ENCODE assay signal across 10 mouse cellular contexts in genomic region chr9:66882406-66882821, GRCm38 (mm10). TPM values are rescaled to one million over a fixed set of nuclear protein-coding genes. Genes with fewer than 3 reads are reported as not detected.
DNase-seq lines count a peak whose midpoint lies in the region; ATAC-seq lines count a peak whose summit lies in the region.
"Had no signal": no experiment of that assay in that cellular context is flagged by ENCODE, and none has a peak within 500 bp of the region (broad histone marks: within the 10 kb centered on the region; RNA-seq: fewer than 3 reads in every experiment).

No protein-coding gene starts in this region.

- H3K4me2 ChIP-seq in heart, embryonic 15.5 days, result no peak overlapping the region
- H3K4me2 ChIP-seq in forebrain, embryonic 13.5 days, result no peak overlapping the region
- H3K4me2 ChIP-seq: heart, embryonic 13.5 days had no signal

- DNase-seq in heart, postnatal 25 days (ENCODE audit: low spot score), result no peak
- peak; percentile 39 for DNase-seq in A20 (ENCODE audit: low read depth, low spot score)
- DNase-seq in Muller cell, postnatal 12 days (ENCODE audit: inconsistent ontology term), result no peak
- DNase-seq in urinary bladder, adult 18-20 months (ENCODE audit: low spot score in 2 of 2), result no peak
- DNase-seq: right cerebral cortex, postnatal 4 days had no signal

- H3K4me1 ChIP-seq in heart, embryonic 15.5 days (replicated peaks), result peaks cover 13% of the 10 kb centered on the region
- H3K4me1 ChIP-seq in brown adipose tissue, adult 24 weeks (ENCODE audit: control insufficient read depth, insufficient read depth, insufficient read length, low read length), result peaks cover 19% of the 10 kb centered on the region
- peaks cover 31% of the 10 kb centered on the region for H3K4me1 ChIP-seq in forebrain, embryonic 13.5 days

- ATAC-seq in heart, embryonic 15.5 days (replicated peaks; ENCODE audit: insufficient number of reproducible peaks, insufficient read depth, low FRiP score, low read depth), result no peak
- peak; percentile 63 for ATAC-seq in megakaryocyte, adult 5-6 weeks (ENCODE audit: poor library complexity, severe bottlenecking)
- ATAC-seq in forebrain, embryonic 13.5 days, result no peak

- intact Hi-C loops in heart, postnatal 25 days (cut with DNase I), result no loop called here

- H3K27me3 ChIP-seq in heart, embryonic 15.5 days, result no peaks in the 10 kb centered on the region
- no peaks in the 10 kb centered on the region for H3K27me3 ChIP-seq in forebrain, embryonic 13.5 days
- H3K27me3 ChIP-seq: heart, embryonic 13.5 days had no signal

- no peak overlapping the region for H3K9ac ChIP-seq in heart, embryonic 15.5 days
- no peak overlapping the region for H3K9ac ChIP-seq in forebrain, embryonic 13.5 days
- H3K9ac ChIP-seq: heart, embryonic 13.5 days had no signal

- H3K27ac ChIP-seq in heart, embryonic 15.5 days, result 0 out of 2 replicates have a peak overlapping the region, but pooled peaks have one; percentile 7
- peak overlapping the region; percentile 31; the same call in 1 of the 2 replicates for H3K27ac ChIP-seq in brown adipose tissue, adult 24 weeks (replicated peaks; ENCODE audit: low read depth, low read length)
- H3K27ac ChIP-seq in forebrain, embryonic 13.5 days, result no peak overlapping the region
- H3K27ac ChIP-seq: heart, embryonic 13.5 days had no signal

- H3K9me3 ChIP-seq in heart, embryonic 15.5 days (replicated peaks), result no peaks in the 10 kb centered on the region
- no peaks in the 10 kb centered on the region for H3K9me3 ChIP-seq in forebrain, embryonic 13.5 days (replicated peaks)
- H3K9me3 ChIP-seq: heart, embryonic 13.5 days had no signal

- no peaks in the 10 kb centered on the region for H3K36me3 ChIP-seq in heart, embryonic 15.5 days
- H3K36me3 ChIP-seq in forebrain, embryonic 13.5 days (ENCODE audit: poor library complexity, severe bottlenecking), result no peaks in the 10 kb centered on the region
- H3K36me3 ChIP-seq: heart, embryonic 13.5 days had no signal

- no peak overlapping the region for H3K4me3 ChIP-seq in heart, embryonic 15.5 days
- H3K4me3 ChIP-seq in brown adipose tissue, adult 24 weeks (ENCODE audit: insufficient read depth, low read depth, low read length), result no peak overlapping the region
- no peak overlapping the region for H3K4me3 ChIP-seq in forebrain, embryonic 13.5 days
- H3K4me3 ChIP-seq: heart, embryonic 13.5 days had no signal

- 64% methylated on average over 8 of the region's 8 CpGs for WGBS in heart, embryonic 15.5 days
- 74% methylated on average over 8 of the region's 8 CpGs for WGBS in forebrain, embryonic 13.5 days

RNA-seq across cellular contexts. Expression of gene Rab8b, which starts 37.1 kb away (rescaled TPM):
- polyA plus RNA-seq in heart, embryonic 15.5 days (2015; fragmentation: Nextera tagmentation; extraction: Ambion mirVana), result 14.3 and 18.5 TPM in 2 replicates
- total RNA-seq in heart, postnatal 25 days (2021), result 1 to 10 TPM; 8.9 to 9.9 TPM
- 8.2 and 8.9 TPM in 2 replicates for polyA plus RNA-seq in brown adipose tissue, adult 24 weeks (2012; ENCODE audit: insufficient read depth, insufficient read length, missing spikeins)
- 78.2 and 82.1 TPM in 2 replicates for total RNA-seq in megakaryocyte, adult 5-6 weeks (2015)
- total RNA-seq in megakaryocyte, adult 5-6 weeks (2017), result 141 and 154 TPM in 2 replicates
- polyA plus RNA-seq in forebrain, embryonic 13.5 days (2015; fragmentation: Nextera tagmentation; extraction: Ambion mirVana), result 41.0 and 43.8 TPM in 2 replicates

RNA-seq across cellular contexts. Expression of gene Aph1c, which starts 47.9 kb away (rescaled TPM):
- 1.7 and 2.7 TPM in 2 replicates for polyA plus RNA-seq in heart, embryonic 15.5 days (2015; fragmentation: Nextera tagmentation; extraction: Ambion mirVana)
- total RNA-seq in heart, postnatal 25 days (2021), result 1 to 10 TPM in 1 of 2 experiments, under 1 TPM in 1; 0.89 to 2.0 TPM
- 0.24 and 0.42 TPM in 2 replicates for polyA plus RNA-seq in brown adipose tissue, adult 24 weeks (2012; ENCODE audit: insufficient read depth, insufficient read length, missing spikeins)
- total RNA-seq in megakaryocyte, adult 5-6 weeks (2015), result 25.0 and 31.4 TPM in 2 replicates
- 8.4 and 9.6 TPM in 2 replicates for total RNA-seq in megakaryocyte, adult 5-6 weeks (2017)
- polyA plus RNA-seq in forebrain, embryonic 13.5 days (2015; fragmentation: Nextera tagmentation; extraction: Ambion mirVana), result 1.4 and 2.9 TPM in 2 replicates
